Mouse (Mus musculus): ENCODE results near the gene Abracl. TPM values are rescaled to one million over a fixed set of nuclear protein-coding genes. Genes with fewer than 3 reads are reported as not detected.

The Abracl gene
- total and polyA plus RNA-seq, 3 experiments, result 13.9 to 27.0 (median 25.3) TPM

GRCm38 (mm10) chr10:18005136-18005955 is 17.7 kb downstream of the Abracl start:
- Histone ChIP-seq H3K4me3 (no peak overlapping the region), H3K9ac (ENCODE audit: low read depth, low read length) (no peak overlapping the region), H3K4me1 (ENCODE audit: control insufficient read depth, insufficient read depth, low read length) (no peaks in the 10 kb centered on the region), H3K27me3 (ENCODE audit: control insufficient read depth, insufficient read depth, low read length) (no peaks in the 10 kb centered on the region), H3K27ac (no peak overlapping the region), H3K36me3 (ENCODE audit: control insufficient read depth, insufficient read depth, low read length) (no peaks in the 10 kb centered on the region), H3K79me2 (replicated peaks; ENCODE audit: control insufficient read depth, insufficient read depth, low read length) (no peaks in the 10 kb centered on the region)
- WGBS, result 78% methylated on average over 7 of the region's 7 CpGs
- no peak for DNase-seq
- no peak for TF ChIP-seq CTCF (IDR thresholded peaks at IDR 0.05)
- no peak for TF ChIP-seq EP300 (IDR thresholded peaks at IDR 0.05; ENCODE audit: insufficient read depth, low read depth, low read length)
- TF ChIP-seq POLR2A (IDR thresholded peaks at IDR 0.05; ENCODE audit: insufficient read depth, low read depth, low read length), result no peak
- intact Hi-C loops (cut with DNase I), result no loop called here

- Histone ChIP-seq H3K79me2 (replicated peaks; ENCODE audit: control insufficient read depth, insufficient read depth, low read length) (no peaks in the 10 kb centered on the region), H3K36me3 (ENCODE audit: control insufficient read depth, insufficient read depth, low read length) (no peaks in the 10 kb centered on the region), H3K4me3 (no peak overlapping the region), H3K9ac (ENCODE audit: low read depth, low read length) (no peak overlapping the region), H3K27me3 (ENCODE audit: control insufficient read depth, insufficient read depth, low read length) (no peaks in the 10 kb centered on the region), H3K27ac (no peak overlapping the region), H3K4me1 (ENCODE audit: control insufficient read depth, insufficient read depth, low read length) (no peaks in the 10 kb centered on the region)
- intact Hi-C loops (cut with DNase I), result no loop called here
- 81% methylated on average over 12 of the region's 12 CpGs for WGBS
- TF ChIP-seq CTCF (IDR thresholded peaks at IDR 0.05) (no peak), EP300 (IDR thresholded peaks at IDR 0.05; ENCODE audit: insufficient read depth, low read depth, low read length) (no peak), POLR2A (IDR thresholded peaks at IDR 0.05; ENCODE audit: insufficient read depth, low read depth, low read length) (no peak)
- no peak for DNase-seq
Measured at GRCm38 (mm10) chr10:18003966-18004637, 19.0 kb downstream of the Abracl start.

- no peak overlapping the region for H3K4me3 ChIP-seq
- no peak overlapping the region for H3K9ac ChIP-seq (ENCODE audit: low read depth, low read length)
- no peaks in the 10 kb centered on the region for H3K4me1 ChIP-seq (ENCODE audit: control insufficient read depth, insufficient read depth, low read length)
- DNase-seq, result no peak
- intact Hi-C loops (cut with DNase I), result no loop called here
- no peaks in the 10 kb centered on the region for H3K79me2 ChIP-seq (replicated peaks; ENCODE audit: control insufficient read depth, insufficient read depth, low read length)
- no peak overlapping the region for H3K27ac ChIP-seq
- TF ChIP-seq EP300 (IDR thresholded peaks at IDR 0.05; ENCODE audit: insufficient read depth, low read depth, low read length), result no peak
- no peak for TF ChIP-seq CTCF (IDR thresholded peaks at IDR 0.05)
- TF ChIP-seq POLR2A (IDR thresholded peaks at IDR 0.05; ENCODE audit: insufficient read depth, low read depth, low read length), result no peak
- 69% methylated on average over 4 of the region's 4 CpGs for WGBS
- H3K27me3 ChIP-seq (ENCODE audit: control insufficient read depth, insufficient read depth, low read length), result no peaks in the 10 kb centered on the region
- H3K36me3 ChIP-seq (ENCODE audit: control insufficient read depth, insufficient read depth, low read length), result no peaks in the 10 kb centered on the region
Measured at GRCm38 (mm10) chr10:17990576-17990975, 32.5 kb downstream of the Abracl start.

GRCm38 (mm10) chr10:17989136-17989535 is 34.0 kb downstream of the Abracl start:
- Histone ChIP-seq H3K27ac (no peak overlapping the region), H3K27me3 (ENCODE audit: control insufficient read depth, insufficient read depth, low read length) (no peaks in the 10 kb centered on the region), H3K9ac (ENCODE audit: low read depth, low read length) (no peak overlapping the region), H3K4me3 (no peak overlapping the region), H3K36me3 (ENCODE audit: control insufficient read depth, insufficient read depth, low read length) (no peaks in the 10 kb centered on the region), H3K4me1 (ENCODE audit: control insufficient read depth, insufficient read depth, low read length) (no peaks in the 10 kb centered on the region), H3K79me2 (replicated peaks; ENCODE audit: control insufficient read depth, insufficient read depth, low read length) (no peaks in the 10 kb centered on the region)
- 71% methylated on average over 6 of the region's 6 CpGs for WGBS
- intact Hi-C loops (cut with DNase I), result no loop called here
- no peak for DNase-seq
- TF ChIP-seq POLR2A (IDR thresholded peaks at IDR 0.05; ENCODE audit: insufficient read depth, low read depth, low read length) (no peak), EP300 (IDR thresholded peaks at IDR 0.05; ENCODE audit: insufficient read depth, low read depth, low read length) (no peak), CTCF (IDR thresholded peaks at IDR 0.05) (no peak)

GRCm38 (mm10) chr10:17987823-17988423 is 35.2 kb downstream of the Abracl start:
- no peaks in the 10 kb centered on the region for H3K36me3 ChIP-seq (ENCODE audit: control insufficient read depth, insufficient read depth, low read length)
- H3K27me3 ChIP-seq (ENCODE audit: control insufficient read depth, insufficient read depth, low read length), result no peaks in the 10 kb centered on the region
- H3K9ac ChIP-seq (ENCODE audit: low read depth, low read length), result no peak overlapping the region
- no peaks in the 10 kb centered on the region; the same call in 1 of the 2 replicates for H3K4me1 ChIP-seq (ENCODE audit: control insufficient read depth, insufficient read depth, low read length)
- WGBS, result 84% methylated on average over 8 of the region's 8 CpGs
- H3K27ac ChIP-seq, result no peak overlapping the region
- intact Hi-C loops (cut with DNase I), result no loop called here
- H3K79me2 ChIP-seq (replicated peaks; ENCODE audit: control insufficient read depth, insufficient read depth, low read length), result no peaks in the 10 kb centered on the region
- H3K4me3 ChIP-seq, result no peak overlapping the region
- TF ChIP-seq POLR2A (IDR thresholded peaks at IDR 0.05; ENCODE audit: insufficient read depth, low read depth, low read length) (no peak), EP300 (IDR thresholded peaks at IDR 0.05; ENCODE audit: insufficient read depth, low read depth, low read length) (no peak), CTCF (IDR thresholded peaks at IDR 0.05) (no peak)
- no peak for DNase-seq

All from heart, adult 2 months (tissue).